ENCODE assay signal across 8 mouse cellular contexts in the genomic region with DNA sequence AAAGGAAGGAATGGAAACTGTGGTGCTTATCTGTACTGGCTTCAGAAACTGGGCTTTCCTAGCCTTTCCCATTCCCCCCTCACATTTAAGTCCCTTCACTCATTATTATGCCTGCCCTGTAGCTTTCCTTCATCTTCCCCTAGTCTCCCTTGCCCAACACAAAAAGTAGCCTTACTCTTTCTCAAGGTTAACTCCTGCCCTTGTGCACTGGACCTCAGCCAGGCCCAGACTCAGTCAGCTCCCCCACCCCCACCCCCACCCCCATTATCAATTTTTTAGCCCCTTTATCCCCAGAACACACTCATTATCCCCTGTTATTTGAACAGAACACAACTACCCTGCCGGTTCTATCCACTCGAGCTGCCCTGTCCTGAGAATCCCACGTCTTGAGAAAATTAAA. TPM values are rescaled to one million over a fixed set of nuclear protein-coding genes. Genes with fewer than 3 reads are reported as not detected.
DNase-seq lines count a peak whose midpoint lies in the region; ATAC-seq and TF ChIP-seq lines count a peak whose summit lies in the region.

No protein-coding gene starts in this region.

- DNase-seq in layer of hippocampus, adult 2 months (ENCODE audit: low spot score in 2 of 2) = no peak
- no peak for DNase-seq in layer of hippocampus, postnatal 25 days (ENCODE audit: extremely low spot score in 1 of 2, low spot score in 1 of 2)
- DNase-seq in thymus, postnatal 14 days = no peak
- DNase-seq in adrenal gland, adult 18-20 months (ENCODE audit: low spot score in 2 of 2) = no peak
- no peak for DNase-seq in gastrocnemius, adult 18-20 months (ENCODE audit: low spot score)

- no peaks in the 10 kb centered on the region for H3K9me3 ChIP-seq in embryonic facial prominence, embryonic 12.5 days
- H3K9me3 ChIP-seq in hindbrain, embryonic 15.5 days = no peaks in the 10 kb centered on the region
- no peaks in the 10 kb centered on the region for H3K9me3 ChIP-seq in midbrain, embryonic 15.5 days

- H3K4me3 ChIP-seq in layer of hippocampus, adult 2 months = peak overlapping the region; percentile 86
- H3K4me3 ChIP-seq in embryonic facial prominence, embryonic 12.5 days = peak overlapping the region; percentile 88
- H3K4me3 ChIP-seq in hindbrain, embryonic 15.5 days = peak overlapping the region; percentile 88
- H3K4me3 ChIP-seq in midbrain, embryonic 15.5 days = peak overlapping the region; percentile 87

- H3K4me2 ChIP-seq in embryonic facial prominence, embryonic 12.5 days (replicated peaks) = peak overlapping the region; percentile 55
- peak overlapping the region; percentile 70 for H3K4me2 ChIP-seq in hindbrain, embryonic 15.5 days
- H3K4me2 ChIP-seq in midbrain, embryonic 15.5 days = peak overlapping the region; percentile 53

- H3K27me3 ChIP-seq in embryonic facial prominence, embryonic 12.5 days = no peaks in the 10 kb centered on the region
- H3K27me3 ChIP-seq in hindbrain, embryonic 15.5 days = no peaks in the 10 kb centered on the region
- no peaks in the 10 kb centered on the region for H3K27me3 ChIP-seq in midbrain, embryonic 15.5 days (replicated peaks)

- H3K9ac ChIP-seq in embryonic facial prominence, embryonic 12.5 days = peak overlapping the region; percentile 32
- H3K9ac ChIP-seq in hindbrain, embryonic 15.5 days = peak overlapping the region; percentile 29; the same call in 1 of the 2 replicates
- H3K9ac ChIP-seq in midbrain, embryonic 15.5 days = peak overlapping the region; percentile 29; the same call in 1 of the 2 replicates

- ATAC-seq in embryonic facial prominence, embryonic 12.5 days (ENCODE audit: insufficient number of reproducible peaks, insufficient read depth, low FRiP score, low TSS enrichment) = no peak
- ATAC-seq in hindbrain, embryonic 15.5 days (ENCODE audit: low FRiP score, low read depth) = no peak
- no peak for ATAC-seq in midbrain, embryonic 15.5 days (replicated peaks)

- peak overlapping the region; percentile 80 for H3K27ac ChIP-seq in layer of hippocampus, adult 2 months
- H3K27ac ChIP-seq in embryonic facial prominence, embryonic 12.5 days = no peak overlapping the region
- H3K27ac ChIP-seq in hindbrain, embryonic 15.5 days (replicated peaks) = peak overlapping the region; percentile 63
- H3K27ac ChIP-seq in midbrain, embryonic 15.5 days = peak overlapping the region; percentile 40; the same call in 1 of the 2 replicates

- 56% methylated on average over 3 of the region's 3 CpGs for WGBS in embryonic facial prominence, embryonic 12.5 days
- WGBS in hindbrain, embryonic 15.5 days = 64% methylated on average over 3 of the region's 3 CpGs
- WGBS in midbrain, embryonic 15.5 days = 50% methylated on average over 3 of the region's 3 CpGs

- 0 out of 2 replicates have a peak, but pooled peaks cover 6% of the 10 kb centered on the region for H3K4me1 ChIP-seq in embryonic facial prominence, embryonic 12.5 days
- peaks cover 30% of the 10 kb centered on the region for H3K4me1 ChIP-seq in hindbrain, embryonic 15.5 days (replicated peaks)
- peaks cover 21% of the 10 kb centered on the region for H3K4me1 ChIP-seq in midbrain, embryonic 15.5 days

- H3K36me3 ChIP-seq in embryonic facial prominence, embryonic 12.5 days = no peaks in the 10 kb centered on the region
- H3K36me3 ChIP-seq in hindbrain, embryonic 15.5 days = no peaks in the 10 kb centered on the region
- no peaks in the 10 kb centered on the region for H3K36me3 ChIP-seq in midbrain, embryonic 15.5 days (replicated peaks)

- no peak for TF ChIP-seq CTCF in layer of hippocampus, adult 2 months (conservative IDR thresholded peaks at IDR 0.05)

RNA-seq across cellular contexts. Expression of gene Glce, which starts 1.0 kb away (rescaled TPM):
- total RNA-seq in layer of hippocampus, adult 2 months (2021) = 10 to 100 TPM; 23.9 to 27.5 TPM
- total RNA-seq in layer of hippocampus, postnatal 25 days (2021) = 10 to 100 TPM; 24.1 to 29.3 TPM
- 34.7 and 37.1 TPM in 2 replicates for polyA plus RNA-seq in embryonic facial prominence, embryonic 12.5 days (2016; fragmentation: Nextera tagmentation; extraction: Ambion mirVana)
- polyA plus RNA-seq in hindbrain, embryonic 15.5 days (2015; fragmentation: Nextera tagmentation; extraction: Ambion mirVana) = 18.9 and 23.0 TPM in 2 replicates
- polyA plus RNA-seq in midbrain, embryonic 15.5 days (2015; fragmentation: Nextera tagmentation; extraction: Ambion mirVana) = 18.8 and 19.5 TPM in 2 replicates
- 10 to 100 TPM; 23.1 to 43.1 TPM for total RNA-seq in adrenal gland, adult 18-20 months (2021)
- 1 to 10 TPM; 5.8 TPM for total RNA-seq in gastrocnemius, adult 18-20 months (2021)
